Mouse (Mus musculus): ENCODE data around the gene Large1. TPM values are rescaled to one million over a fixed set of nuclear protein-coding genes. Genes with fewer than 3 reads are reported as not detected.

Gene Large1
- polyA plus RNA-seq, 1 experiment, result 4.4 TPM

DNA sequence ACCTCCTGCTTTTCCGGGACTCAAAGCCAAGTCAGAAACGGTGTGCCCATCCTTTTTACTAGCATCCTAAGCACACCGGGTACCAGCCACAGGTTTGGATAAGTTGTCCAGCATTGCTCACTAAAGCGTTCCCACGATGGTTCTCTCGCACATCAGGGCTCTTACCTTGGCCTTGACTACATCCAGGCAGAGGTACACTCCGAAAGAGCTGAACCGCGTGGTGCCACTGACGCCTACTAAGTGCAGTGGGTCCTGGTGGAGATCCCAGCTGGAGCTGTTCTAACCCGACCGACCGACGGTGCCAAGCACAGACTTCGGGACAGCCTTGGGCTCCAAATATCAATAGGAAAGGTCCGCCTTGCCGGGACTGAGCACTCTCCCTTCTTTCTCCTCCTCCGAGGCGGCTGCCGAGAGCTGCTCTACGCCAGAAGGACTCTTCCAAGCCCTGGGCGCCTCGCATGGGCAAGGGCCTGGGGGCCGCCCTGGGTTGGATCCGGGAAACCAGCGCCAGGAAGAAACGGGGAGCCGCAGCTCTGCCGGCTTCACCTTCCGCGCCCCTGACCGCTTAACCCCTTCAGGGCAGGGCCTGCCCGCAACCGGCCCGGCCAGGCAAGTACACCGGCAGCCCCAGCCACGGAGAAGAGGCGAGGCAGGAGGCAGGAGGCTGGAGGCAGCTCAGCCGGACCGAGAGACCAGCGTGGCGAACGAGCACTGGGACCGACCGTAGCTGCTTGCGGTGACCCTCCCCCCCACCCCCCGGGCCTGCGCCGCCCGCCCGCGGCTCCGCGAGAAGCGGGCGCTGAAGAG, 836 bp downstream of the Large1 start:
- Histone ChIP-seq H3K27me3 (ENCODE audit: control insufficient read depth, insufficient read depth, low read length) (peaks cover 3% of the 10 kb centered on the region; the same call in 1 of the 2 replicates), H3K27ac (ENCODE audit: control insufficient read depth, insufficient read depth, low read length) (no peak overlapping the region), H3K4me3 (ENCODE audit: control insufficient read depth, insufficient read depth, low read length) (peak overlapping the region; percentile 62), H3K36me3 (ENCODE audit: control insufficient read depth, insufficient read depth, low read length) (no peaks in the 10 kb centered on the region), H3K4me1 (replicated peaks; ENCODE audit: control insufficient read depth, insufficient read depth, low read length) (peaks cover 16% of the 10 kb centered on the region)
- WGBS, result 4% methylated on average over 53 of the region's 56 CpGs
- peak; percentile 24 for DNase-seq
- TF ChIP-seq POLR2A (IDR thresholded peaks at IDR 0.05; ENCODE audit: control insufficient read depth, extremely low read depth, insufficient read depth, low read length, poor library complexity) (no peak), CTCF (IDR thresholded peaks at IDR 0.05; ENCODE audit: borderline replicate concordance, control insufficient read depth, extremely low read depth, insufficient read depth, low read length, poor library complexity) (no peak)

DNA sequence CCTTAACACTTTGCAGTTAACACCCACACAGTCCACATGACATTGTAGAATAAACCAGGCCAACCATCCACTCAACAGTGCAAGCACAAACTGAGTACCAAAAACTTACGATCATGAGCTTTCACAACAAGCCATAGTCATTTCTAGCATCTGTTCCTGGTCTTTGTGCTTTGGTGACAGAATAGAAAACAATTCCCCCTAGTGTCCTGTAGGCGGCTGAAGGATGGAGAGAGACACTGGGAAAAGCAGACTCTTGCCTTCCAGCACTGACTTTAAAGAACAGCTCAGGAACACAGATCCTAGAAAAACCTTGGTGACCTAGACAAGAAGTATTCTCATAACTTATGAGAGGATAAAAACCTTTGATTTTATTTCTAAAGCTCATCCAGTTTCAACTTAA, 3.0 kb downstream of the Large1 start:
- Histone ChIP-seq H3K4me3 (ENCODE audit: control insufficient read depth, insufficient read depth, low read length) (no peak overlapping the region), H3K27me3 (ENCODE audit: control insufficient read depth, insufficient read depth, low read length) (peaks cover 3% of the 10 kb centered on the region; the same call in 1 of the 2 replicates), H3K4me1 (replicated peaks; ENCODE audit: control insufficient read depth, insufficient read depth, low read length) (peaks cover 16% of the 10 kb centered on the region), H3K27ac (ENCODE audit: control insufficient read depth, insufficient read depth, low read length) (no peak overlapping the region), H3K36me3 (ENCODE audit: control insufficient read depth, insufficient read depth, low read length) (no peaks in the 10 kb centered on the region)
- no peak for TF ChIP-seq POLR2A (IDR thresholded peaks at IDR 0.05; ENCODE audit: control insufficient read depth, extremely low read depth, insufficient read depth, low read length, poor library complexity)
- no peak for TF ChIP-seq CTCF (IDR thresholded peaks at IDR 0.05; ENCODE audit: borderline replicate concordance, control insufficient read depth, extremely low read depth, insufficient read depth, low read length, poor library complexity)
- DNase-seq, result no peak
- WGBS, result 46% methylated on average over 2 of the region's 2 CpGs

DNA sequence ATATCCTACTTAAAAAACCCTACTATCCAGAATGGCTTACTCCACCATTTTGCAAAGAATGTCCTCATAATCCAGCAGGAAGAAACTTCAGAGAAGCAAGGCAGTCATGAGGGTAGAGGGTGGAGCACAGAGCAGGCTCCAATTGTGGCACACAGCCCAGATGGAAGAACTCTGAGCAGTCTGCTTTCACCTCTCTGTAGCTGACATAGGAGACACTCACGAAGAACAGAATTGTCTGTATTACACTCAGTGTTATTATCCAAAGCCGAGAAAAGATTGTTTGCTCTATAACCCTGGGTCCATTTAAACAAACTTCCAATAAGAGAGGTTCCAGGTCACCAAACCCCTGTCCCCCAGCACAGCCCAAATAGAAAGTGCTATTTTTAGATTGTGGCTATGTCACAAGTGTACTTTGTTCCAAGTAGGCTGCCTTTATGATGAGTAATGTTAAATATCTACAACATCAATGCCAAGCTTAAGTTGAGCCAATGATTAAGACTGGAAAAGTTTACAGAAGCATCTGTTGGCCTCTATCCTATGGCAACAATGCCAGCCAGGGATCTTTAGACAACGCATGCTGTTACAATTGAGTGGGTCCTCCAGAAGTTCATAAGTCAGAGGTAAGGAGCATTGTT, 10.5 kb downstream of the Large1 start:
- no peaks in the 10 kb centered on the region for H3K27me3 ChIP-seq (ENCODE audit: control insufficient read depth, insufficient read depth, low read length)
- no peak overlapping the region for H3K27ac ChIP-seq (ENCODE audit: control insufficient read depth, insufficient read depth, low read length)
- H3K36me3 ChIP-seq (ENCODE audit: control insufficient read depth, insufficient read depth, low read length), result no peaks in the 10 kb centered on the region
- WGBS, result 90% methylated on average over 3 of the region's 3 CpGs
- DNase-seq, result no peak
- no peak for TF ChIP-seq POLR2A (IDR thresholded peaks at IDR 0.05; ENCODE audit: control insufficient read depth, extremely low read depth, insufficient read depth, low read length, poor library complexity)
- no peak for TF ChIP-seq CTCF (IDR thresholded peaks at IDR 0.05; ENCODE audit: borderline replicate concordance, control insufficient read depth, extremely low read depth, insufficient read depth, low read length, poor library complexity)
- no peaks in the 10 kb centered on the region for H3K4me1 ChIP-seq (replicated peaks; ENCODE audit: control insufficient read depth, insufficient read depth, low read length)
- H3K4me3 ChIP-seq (ENCODE audit: control insufficient read depth, insufficient read depth, low read length), result no peak overlapping the region

DNA sequence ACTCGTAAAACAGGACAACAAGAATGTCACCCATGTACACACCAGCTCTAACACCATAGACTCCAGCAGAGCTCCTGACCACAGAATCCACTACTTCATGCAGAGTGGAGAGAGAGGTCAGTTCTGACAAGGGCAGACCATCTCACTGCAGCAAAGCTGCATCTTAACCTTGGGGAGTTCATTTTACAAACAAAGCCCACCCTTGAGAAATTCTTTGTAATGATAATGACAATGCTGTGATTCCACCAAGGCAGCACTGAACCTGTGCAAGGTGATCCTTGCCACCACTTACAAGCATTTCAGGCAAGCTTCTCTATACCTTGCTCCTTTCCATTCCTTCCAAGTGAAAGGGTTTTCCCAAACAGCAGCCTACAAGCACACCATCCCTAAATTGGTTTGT, 16.5 kb downstream of the Large1 start:
- Histone ChIP-seq H3K27me3 (ENCODE audit: control insufficient read depth, insufficient read depth, low read length) (no peaks in the 10 kb centered on the region), H3K4me3 (ENCODE audit: control insufficient read depth, insufficient read depth, low read length) (no peak overlapping the region), H3K36me3 (ENCODE audit: control insufficient read depth, insufficient read depth, low read length) (no peaks in the 10 kb centered on the region), H3K27ac (ENCODE audit: control insufficient read depth, insufficient read depth, low read length) (no peak overlapping the region), H3K4me1 (replicated peaks; ENCODE audit: control insufficient read depth, insufficient read depth, low read length) (no peaks in the 10 kb centered on the region)
- WGBS, result 71% methylated on average over 1 of the region's 1 CpGs
- TF ChIP-seq POLR2A (IDR thresholded peaks at IDR 0.05; ENCODE audit: control insufficient read depth, extremely low read depth, insufficient read depth, low read length, poor library complexity) (no peak), CTCF (IDR thresholded peaks at IDR 0.05; ENCODE audit: borderline replicate concordance, control insufficient read depth, extremely low read depth, insufficient read depth, low read length, poor library complexity) (no peak)
- no peak for DNase-seq

DNA sequence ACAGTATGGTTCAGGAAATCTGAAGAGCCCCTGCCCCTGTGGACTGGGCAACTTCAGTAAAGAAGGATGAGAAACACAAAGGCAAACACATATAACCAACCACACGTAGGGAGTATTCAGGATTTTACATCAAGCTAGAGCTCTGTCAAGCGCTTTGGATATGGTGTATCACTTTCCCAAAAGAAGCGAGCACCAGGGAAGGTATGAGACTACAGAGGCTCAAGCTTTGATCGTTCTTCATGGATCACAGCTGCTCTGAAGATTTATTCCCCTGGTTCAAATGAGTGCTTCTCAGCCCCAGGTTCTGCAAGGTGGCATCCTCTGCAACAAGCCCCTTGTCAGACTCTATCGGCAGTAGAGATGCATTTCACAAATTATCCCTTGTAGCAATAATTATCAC, 24.2 kb downstream of the Large1 start:
- Histone ChIP-seq H3K36me3 (ENCODE audit: control insufficient read depth, insufficient read depth, low read length) (no peaks in the 10 kb centered on the region), H3K27me3 (ENCODE audit: control insufficient read depth, insufficient read depth, low read length) (no peaks in the 10 kb centered on the region), H3K4me1 (replicated peaks; ENCODE audit: control insufficient read depth, insufficient read depth, low read length) (no peaks in the 10 kb centered on the region), H3K27ac (ENCODE audit: control insufficient read depth, insufficient read depth, low read length) (no peak overlapping the region), H3K4me3 (ENCODE audit: control insufficient read depth, insufficient read depth, low read length) (no peak overlapping the region)
- TF ChIP-seq CTCF (IDR thresholded peaks at IDR 0.05; ENCODE audit: borderline replicate concordance, control insufficient read depth, extremely low read depth, insufficient read depth, low read length, poor library complexity) (no peak), POLR2A (IDR thresholded peaks at IDR 0.05; ENCODE audit: control insufficient read depth, extremely low read depth, insufficient read depth, low read length, poor library complexity) (no peak)
- 94% methylated on average over 5 of the region's 5 CpGs for WGBS
- DNase-seq, result no peak

DNA sequence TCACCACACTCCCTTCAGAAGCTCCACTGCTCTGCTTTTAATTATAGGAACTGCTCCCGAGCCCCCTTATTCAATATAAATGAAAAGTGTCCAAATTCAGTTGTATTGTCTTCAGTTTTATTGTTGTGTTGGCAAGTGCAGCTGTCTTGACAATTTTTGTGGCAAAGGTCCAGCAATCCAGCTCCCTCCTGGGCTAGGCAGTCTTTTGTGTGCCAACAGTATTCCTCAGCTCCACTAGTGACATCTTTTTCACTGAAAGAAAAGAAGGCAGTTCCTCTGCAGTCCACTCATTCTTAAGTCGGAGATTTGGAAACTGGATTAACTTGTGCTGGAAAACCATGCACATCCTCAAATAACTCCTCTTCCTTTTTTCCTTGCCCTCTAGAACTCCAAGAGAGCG, 25.3 kb downstream of the Large1 start:
- no peak overlapping the region for H3K27ac ChIP-seq (ENCODE audit: control insufficient read depth, insufficient read depth, low read length)
- H3K27me3 ChIP-seq (ENCODE audit: control insufficient read depth, insufficient read depth, low read length), result no peaks in the 10 kb centered on the region
- TF ChIP-seq CTCF (IDR thresholded peaks at IDR 0.05; ENCODE audit: borderline replicate concordance, control insufficient read depth, extremely low read depth, insufficient read depth, low read length, poor library complexity) (no peak), POLR2A (IDR thresholded peaks at IDR 0.05; ENCODE audit: control insufficient read depth, extremely low read depth, insufficient read depth, low read length, poor library complexity) (no peak)
- DNase-seq, result no peak
- H3K4me1 ChIP-seq (replicated peaks; ENCODE audit: control insufficient read depth, insufficient read depth, low read length), result no peaks in the 10 kb centered on the region
- 96% methylated on average over 3 of the region's 3 CpGs for WGBS
- H3K36me3 ChIP-seq (ENCODE audit: control insufficient read depth, insufficient read depth, low read length), result no peaks in the 10 kb centered on the region
- no peak overlapping the region for H3K4me3 ChIP-seq (ENCODE audit: control insufficient read depth, insufficient read depth, low read length)

Measured in thymus, adult 2 months (tissue).